Comparison of ENCODE assay signal across 10 mouse cellular contexts in the genomic region with DNA sequence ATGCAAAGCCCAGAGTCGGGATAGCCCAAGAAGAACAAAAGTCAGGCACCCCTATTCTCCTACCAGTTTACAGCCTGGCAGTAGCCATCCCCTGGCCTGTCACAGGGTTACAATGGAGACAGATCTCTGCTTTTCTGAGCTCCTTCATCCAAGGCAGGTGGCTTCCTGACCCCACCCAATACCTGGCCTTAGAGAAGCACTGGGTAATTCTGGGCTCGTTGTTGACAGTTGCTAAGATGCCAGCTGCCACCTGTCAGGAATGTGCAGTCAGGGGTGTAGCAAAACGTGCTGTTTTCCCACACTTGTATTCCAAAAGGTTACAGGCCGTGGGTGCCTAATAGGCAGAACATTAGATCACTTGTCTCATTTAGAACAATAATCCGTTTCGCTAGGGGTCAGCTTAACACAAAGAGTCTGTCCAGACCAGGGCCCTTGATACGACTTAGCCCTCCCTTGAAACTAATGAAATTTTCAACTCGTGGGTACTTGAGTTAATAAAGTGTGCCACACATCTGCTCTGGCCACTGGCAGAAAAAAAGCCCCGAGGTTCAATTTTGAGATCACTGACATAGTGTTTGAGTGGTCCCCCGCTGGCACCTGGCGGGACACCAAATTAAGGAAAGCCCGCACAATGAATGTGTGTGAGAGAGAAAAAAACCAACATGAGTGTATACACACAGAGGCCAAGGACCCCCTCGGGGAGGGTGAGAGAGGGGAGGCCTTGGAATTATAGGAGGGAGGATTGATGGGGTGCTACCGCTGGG. TPM values are rescaled to one million over a fixed set of nuclear protein-coding genes. Genes with fewer than 3 reads are reported as not detected.
DNase-seq lines count a peak whose midpoint lies in the region; ATAC-seq lines count a peak whose summit lies in the region.
"Had no signal": no experiment of that assay in that cellular context is flagged by ENCODE, and none has a peak within 500 bp of the region (broad histone marks: within the 10 kb centered on the region; RNA-seq: fewer than 3 reads in every experiment).

No protein-coding gene starts in this region.

- no peak overlapping the region for H3K27ac ChIP-seq in hindbrain, embryonic 13.5 days
- no peak overlapping the region for H3K27ac ChIP-seq in midbrain, embryonic 15.5 days
- H3K27ac ChIP-seq: embryonic facial prominence, embryonic 15.5 days had no signal

- peaks cover 72% of the 10 kb centered on the region for H3K27me3 ChIP-seq in hindbrain, embryonic 13.5 days
- peaks cover 8% of the 10 kb centered on the region for H3K27me3 ChIP-seq in midbrain, embryonic 15.5 days (replicated peaks)
- H3K27me3 ChIP-seq: embryonic facial prominence, embryonic 15.5 days had no signal

- no peaks in the 10 kb centered on the region for H3K36me3 ChIP-seq in hindbrain, embryonic 13.5 days
- no peaks in the 10 kb centered on the region for H3K36me3 ChIP-seq in midbrain, embryonic 15.5 days (replicated peaks)
- H3K36me3 ChIP-seq: embryonic facial prominence, embryonic 15.5 days had no signal

- DNase-seq in Muller cell, postnatal 12 days (ENCODE audit: inconsistent ontology term): peak; percentile 38
- DNase-seq in embryo, embryonic 11 days: peak; percentile 54
- no peak for DNase-seq in ovary, postnatal 36 days (ENCODE audit: low spot score)
- no peak for DNase-seq in gastrocnemius, postnatal 14 days
- DNase-seq in frontal cortex, postnatal 10 days (ENCODE audit: low spot score in 2 of 2): no peak
- DNase-seq: right cerebral cortex, postnatal 25 days had no signal

- no peak overlapping the region for H3K4me2 ChIP-seq in hindbrain, embryonic 13.5 days
- no peak overlapping the region for H3K4me2 ChIP-seq in midbrain, embryonic 15.5 days
- H3K4me2 ChIP-seq: embryonic facial prominence, embryonic 15.5 days had no signal

- H3K4me3 ChIP-seq in hindbrain, embryonic 13.5 days: no peak overlapping the region
- H3K4me3 ChIP-seq in midbrain, embryonic 15.5 days: no peak overlapping the region
- H3K4me3 ChIP-seq: embryonic facial prominence, embryonic 15.5 days had no signal

- no peak overlapping the region for H3K9ac ChIP-seq in hindbrain, embryonic 13.5 days
- H3K9ac ChIP-seq in midbrain, embryonic 15.5 days: no peak overlapping the region
- H3K9ac ChIP-seq: embryonic facial prominence, embryonic 15.5 days had no signal

- 13% methylated on average over 14 of the region's 14 CpGs for WGBS in hindbrain, embryonic 13.5 days
- 8% methylated on average over 14 of the region's 14 CpGs for WGBS in midbrain, embryonic 15.5 days

- peaks cover 11% of the 10 kb centered on the region for H3K4me1 ChIP-seq in hindbrain, embryonic 13.5 days (replicated peaks)
- 0 out of 2 replicates have a peak, but pooled peaks cover 6% of the 10 kb centered on the region for H3K4me1 ChIP-seq in midbrain, embryonic 15.5 days
- H3K4me1 ChIP-seq: embryonic facial prominence, embryonic 15.5 days had no signal

- intact Hi-C loops in gastrocnemius, postnatal 14 days (cut with DNase I; ENCODE audit: low total_unique reads): no loop called here

- no peaks in the 10 kb centered on the region for H3K9me3 ChIP-seq in hindbrain, embryonic 13.5 days
- no peaks in the 10 kb centered on the region for H3K9me3 ChIP-seq in midbrain, embryonic 15.5 days
- H3K9me3 ChIP-seq: embryonic facial prominence, embryonic 15.5 days had no signal

- ATAC-seq in hindbrain, embryonic 13.5 days (ENCODE audit: low FRiP score): peak; percentile 73
- ATAC-seq in midbrain, embryonic 15.5 days (replicated peaks): peak; percentile 78
- ATAC-seq: intestine, embryonic 16.5 days had no signal

RNA-seq across cellular contexts. Expression of a gene that starts 54.3 kb away (rescaled TPM):
- polyA plus RNA-seq in hindbrain, embryonic 13.5 days (2015; fragmentation: Nextera tagmentation; extraction: Ambion mirVana): 0.05 and 0.09 TPM in 2 replicates
- 0.05 TPM in 1 of 2 replicates, not detected in the other for polyA plus RNA-seq in midbrain, embryonic 15.5 days (2015; fragmentation: Nextera tagmentation; extraction: Ambion mirVana)
- under 1 TPM; 0.04 to 0.07 TPM for total RNA-seq in gastrocnemius, postnatal 14 days (2021)

Comparison
In these comparisons a context has a peak if more than half of its experiments do, and no peak if none do; other contexts are left out.
1. DNase-seq: peak in Muller cell, postnatal 12 days (single experiment) and embryo, embryonic 11 days (single experiment); none in ovary, postnatal 36 days (single experiment), gastrocnemius, postnatal 14 days (single experiment) and frontal cortex, postnatal 10 days (0 of 2).